Mouse (Mus musculus) heart, adult 2 months (tissue): ENCODE data around the gene Evc2.

ENCODE experiments used
- CTCF ChIP-seq: fragments of 200-600 bp; IDR thresholded peaks from 2 replicates; pipeline ENCODE4 v1.8.1; 2022; ENCODE audit warnings: antibody characterized with exemption, mild to moderate bottlenecking, moderate library complexity
- EP300 ChIP-seq: fragments of 200-500 bp; IDR thresholded peaks from 2 replicates; pipeline ENCODE4 v1.6.1; 2011; ENCODE audit warnings: low read depth, low read length, control low read depth; ENCODE audit not compliant: insufficient read depth

DNA sequence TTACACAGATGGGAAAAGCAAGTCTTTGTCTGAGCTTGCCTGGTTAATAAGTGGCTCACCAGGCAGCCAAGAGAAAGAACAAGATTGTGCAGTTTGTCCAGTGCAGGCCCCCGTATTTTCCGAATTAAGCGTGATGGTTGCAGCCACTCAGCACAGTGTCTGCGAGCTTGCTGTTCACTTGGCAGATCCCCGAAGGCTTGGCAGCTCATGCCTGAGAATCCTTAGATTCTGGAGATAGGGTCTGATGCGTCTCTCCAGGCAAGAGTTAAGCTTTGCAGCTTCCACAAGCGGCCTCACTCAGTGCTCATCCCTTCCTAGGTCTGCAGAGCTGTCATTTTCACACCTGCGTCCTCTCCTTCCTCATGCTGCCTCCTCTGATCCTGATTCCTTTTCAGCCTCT, 30.5 kb downstream of the Evc2 start:
- TF ChIP-seq CTCF (no peak), EP300 (no peak)
